19 mouse cellular contexts compared by ENCODE assay signal in genomic region chr10:17551869-17552268, GRCm38 (mm10).
"Had no signal": no experiment of that assay in that cellular context is flagged by ENCODE, and none has a peak within 500 bp of the region (broad histone marks: within the 10 kb centered on the region; RNA-seq: fewer than 3 reads in every experiment).

No protein-coding gene starts in this region.

- H3K9ac ChIP-seq: intestine, embryonic 15.5 days; kidney, embryonic 15.5 days; liver, embryonic 15.5 days; neural tube, embryonic 13.5 days; stomach, embryonic 15.5 days had no signal

- H3K27me3 ChIP-seq: intestine, embryonic 15.5 days; kidney, embryonic 15.5 days; liver, embryonic 15.5 days; neural tube, embryonic 13.5 days; stomach, embryonic 15.5 days had no signal

- DNase-seq: kidney, adult 18-20 months; kidney, postnatal 10 days; kidney, postnatal 36 days; layer of hippocampus, postnatal 36 days; lung, adult 2 months; midbrain, embryonic 14.5 days; retina, postnatal 1 day; right cerebral cortex, postnatal 25 days; spleen, adult 18-20 months; thymus, postnatal 25 days had no signal

- H3K9me3 ChIP-seq: intestine, embryonic 15.5 days; kidney, embryonic 15.5 days; liver, embryonic 15.5 days; neural tube, embryonic 13.5 days; stomach, embryonic 15.5 days had no signal

- ATAC-seq: intestine, embryonic 15.5 days had no signal

- H3K4me2 ChIP-seq: intestine, embryonic 15.5 days; kidney, embryonic 15.5 days; liver, embryonic 11.5 days; liver, embryonic 15.5 days; midbrain, embryonic 11.5 days; neural tube, embryonic 13.5 days; stomach, embryonic 15.5 days had no signal

- H3K4me1 ChIP-seq: intestine, embryonic 15.5 days; neural tube, embryonic 13.5 days; stomach, embryonic 15.5 days had no signal

- H3K4me3 ChIP-seq: intestine, embryonic 15.5 days; kidney, embryonic 15.5 days; left cerebral cortex, adult 2 months; liver, embryonic 15.5 days; myocyte; neural tube, embryonic 13.5 days; stomach, embryonic 15.5 days had no signal

- H3K27ac ChIP-seq: intestine, embryonic 15.5 days; kidney, embryonic 15.5 days; left cerebral cortex, adult 2 months; liver, embryonic 15.5 days; neural tube, embryonic 13.5 days; stomach, embryonic 15.5 days had no signal

- H3K36me3 ChIP-seq: intestine, embryonic 15.5 days; kidney, embryonic 15.5 days; liver, embryonic 15.5 days; neural tube, embryonic 13.5 days; stomach, embryonic 15.5 days had no signal
